Mouse (Mus musculus): ENCODE results near the gene Cnbp. TPM values are rescaled to one million over a fixed set of nuclear protein-coding genes. Genes with fewer than 3 reads are reported as not detected.

Cnbp gene
- polyA plus RNA-seq, 1 experiment from 2014 or later = 1,473 TPM

DNA sequence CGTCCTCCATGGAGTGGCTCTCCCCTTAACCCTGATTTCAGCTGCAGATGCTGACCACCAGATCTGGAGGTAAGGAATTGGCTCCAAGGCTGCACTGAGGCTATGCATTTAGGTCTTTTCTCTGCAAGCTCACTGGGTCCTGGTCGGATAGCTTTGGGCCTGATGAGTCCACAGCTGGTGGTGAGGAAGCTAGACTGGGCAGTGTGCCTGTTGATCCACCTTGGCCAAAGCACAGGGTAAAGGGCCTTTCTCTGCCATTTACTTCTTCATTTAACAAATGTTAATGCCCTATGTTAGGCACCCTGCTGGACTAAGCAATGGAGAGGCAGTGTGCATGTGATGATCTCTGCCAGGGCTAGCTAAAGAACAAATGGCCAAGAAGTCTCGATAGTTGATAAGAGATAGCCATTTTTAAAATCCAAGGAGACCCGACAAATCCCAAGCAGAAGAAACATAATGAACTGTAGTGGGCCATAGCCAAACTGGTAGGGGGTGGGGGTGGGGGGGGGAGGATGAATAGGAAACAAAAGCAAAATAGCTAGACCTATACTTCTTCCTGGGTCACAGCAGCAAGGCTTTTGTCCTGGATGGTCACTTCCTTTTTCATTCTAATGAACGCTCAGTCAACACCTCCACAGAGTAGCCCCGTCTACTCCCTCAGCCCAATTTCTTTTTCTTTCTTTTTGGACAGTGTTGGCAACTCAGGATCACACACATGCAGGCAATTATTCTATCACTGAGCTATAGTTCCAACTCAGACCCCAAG lies 55.3 kb downstream of the Cnbp start:
- H3K4me3 ChIP-seq = no peak overlapping the region
- peaks cover 10% of the 10 kb centered on the region for H3K4me1 ChIP-seq
- whole genome bisulfite sequencing = 60% methylated on average over 6 of the region's 6 CpGs
- H3K27ac ChIP-seq = no peak overlapping the region
- peaks cover 13% of the 10 kb centered on the region for H3K36me3 ChIP-seq (replicated peaks)
- no peaks in the 10 kb centered on the region for H3K27me3 ChIP-seq (ENCODE audit: poor library complexity, severe bottlenecking)
- no peaks in the 10 kb centered on the region for H3K9me3 ChIP-seq
- DNase-seq (ENCODE audit: extremely low spot score, low spot score) = no peak

DNA sequence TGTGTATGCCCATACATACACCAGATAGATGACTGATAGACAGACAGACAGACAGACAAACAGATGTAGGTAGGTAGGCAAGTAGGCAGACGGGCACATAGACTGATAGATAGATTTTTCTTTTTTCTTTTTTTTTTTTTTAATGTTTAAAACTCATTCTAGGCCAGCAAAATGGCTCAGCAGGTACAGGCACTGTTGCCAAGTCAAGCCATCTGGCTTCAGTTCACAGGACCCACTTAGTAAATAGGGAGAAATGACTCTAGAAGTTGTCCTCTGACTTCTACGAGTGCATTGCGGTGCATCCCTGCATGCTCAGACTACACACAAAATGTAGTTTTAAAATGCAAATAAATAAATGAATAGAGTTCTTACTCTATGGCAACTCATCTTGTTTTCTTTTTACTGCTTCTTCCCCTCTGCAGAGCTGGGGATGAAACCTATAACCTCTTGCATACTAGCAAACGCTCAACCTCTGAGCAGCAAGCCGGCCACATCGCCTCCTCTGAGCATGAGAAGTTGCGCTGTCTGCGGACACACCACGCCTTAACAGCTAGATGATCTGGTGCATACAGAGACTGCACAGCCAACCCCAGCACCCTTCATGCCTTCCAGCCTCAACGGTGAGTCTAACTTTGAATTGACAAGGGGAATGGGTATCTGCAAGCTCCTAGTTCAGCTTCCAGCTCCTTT lies 56.9 kb downstream of the Cnbp start:
- 97% methylated on average over 10 of the region's 10 CpGs for WGBS
- Histone ChIP-seq H3K27me3 (ENCODE audit: poor library complexity, severe bottlenecking) (no peaks in the 10 kb centered on the region), H3K36me3 (replicated peaks) (peaks cover 13% of the 10 kb centered on the region), H3K4me1 (peaks cover 14% of the 10 kb centered on the region), H3K4me3 (no peak overlapping the region), H3K27ac (no peak overlapping the region), H3K9me3 (no peaks in the 10 kb centered on the region)
- DNase-seq (ENCODE audit: extremely low spot score, low spot score) = no peak

Other genes with a start within 250 kb of the Cnbp start
- gene Aplf, start 178.9 kb downstream of the Cnbp start, polyA plus RNA-seq (2016; fragmentation: Nextera tagmentation; extraction: Ambion mirVana) = 12.9 and 13.0 TPM in 2 replicates
- gene Efcc1, start 120.2 kb downstream of the Cnbp start, polyA plus RNA-seq (2016; fragmentation: Nextera tagmentation; extraction: Ambion mirVana) = 0.84 TPM in 2 replicates
- gene Gp9, start 73.0 kb downstream of the Cnbp start, polyA plus RNA-seq (2016; fragmentation: Nextera tagmentation; extraction: Ambion mirVana) = 2.5 and 3.2 TPM in 2 replicates
- 4.6 and 6.6 TPM in 2 replicates for gene Rab43, start 38.9 kb downstream of the Cnbp start, polyA plus RNA-seq (2016; fragmentation: Nextera tagmentation; extraction: Ambion mirVana)
- gene Gm45140, start 15.3 kb downstream of the Cnbp start, polyA plus RNA-seq (2016; fragmentation: Nextera tagmentation; extraction: Ambion mirVana) = 2.1 TPM in 2 replicates
- 76.4 and 78.6 TPM in 2 replicates for gene Isy1, start 12.3 kb downstream of the Cnbp start, polyA plus RNA-seq (2016; fragmentation: Nextera tagmentation; extraction: Ambion mirVana)
- 152 and 155 TPM in 2 replicates for gene Copg1, start 36.7 kb upstream of the Cnbp start, polyA plus RNA-seq (2016; fragmentation: Nextera tagmentation; extraction: Ambion mirVana)
- 61.5 and 65.3 TPM in 2 replicates for gene Hmces, start 62.8 kb upstream of the Cnbp start, polyA plus RNA-seq (2016; fragmentation: Nextera tagmentation; extraction: Ambion mirVana)
- 20.1 and 20.3 TPM in 2 replicates for gene H1fx, start 130.5 kb upstream of the Cnbp start, polyA plus RNA-seq (2016; fragmentation: Nextera tagmentation; extraction: Ambion mirVana)
- 202 and 205 TPM in 2 replicates for gene Rab7, start 194.2 kb upstream of the Cnbp start, polyA plus RNA-seq (2016; fragmentation: Nextera tagmentation; extraction: Ambion mirVana)
- gene Rpn1, start 233.4 kb upstream of the Cnbp start, polyA plus RNA-seq (2016; fragmentation: Nextera tagmentation; extraction: Ambion mirVana) = 301 and 303 TPM in 2 replicates

Measured in forebrain, embryonic 10.5 days (tissue).